24 mouse cellular contexts compared by ENCODE assay signal in genomic region chr13:103214506-103214905, GRCm38 (mm10).
A peak's percentile ranks its signal among the peaks of the same experiment; 100 is the strongest.
DNase-seq lines count a peak whose midpoint lies in the region; ATAC-seq lines count a peak whose summit lies in the region.
"Had no signal": no experiment of that assay in that cellular context is flagged by ENCODE, and none has a peak within 500 bp of the region (broad histone marks: within the 10 kb centered on the region; RNA-seq: fewer than 3 reads in every experiment).

No protein-coding gene starts in this region.

- no peak overlapping the region for H3K4me3 ChIP-seq in embryonic facial prominence, embryonic 15.5 days (replicated peaks)
- no peak overlapping the region for H3K4me3 ChIP-seq in embryonic facial prominence, embryonic 10.5 days
- no peak overlapping the region for H3K4me3 ChIP-seq in heart, embryonic 10.5 days
- H3K4me3 ChIP-seq in heart, embryonic 12.5 days = no peak overlapping the region
- H3K4me3 ChIP-seq in midbrain, embryonic 12.5 days = no peak overlapping the region
- H3K4me3 ChIP-seq in midbrain, embryonic 14.5 days (replicated peaks; ENCODE audit: low read depth, low read length) = no peak overlapping the region
- H3K4me3 ChIP-seq: embryonic facial prominence, embryonic 13.5 days; forebrain, embryonic 13.5 days; forebrain, embryonic 15.5 days had no signal

- peak; percentile 24; the same call in 1 of the 2 replicates for ATAC-seq in embryonic facial prominence, embryonic 15.5 days (ENCODE audit: insufficient number of reproducible peaks, low FRiP score, low TSS enrichment, low read depth)
- ATAC-seq in heart, embryonic 12.5 days (ENCODE audit: insufficient number of reproducible peaks, low FRiP score) = no peak
- ATAC-seq in midbrain, embryonic 12.5 days (ENCODE audit: low FRiP score, low read depth) = 0 out of 2 replicates have a peak, but pooled peaks have one; percentile 12
- ATAC-seq in midbrain, embryonic 14.5 days (ENCODE audit: low FRiP score, low TSS enrichment) = no peak
- ATAC-seq: activated CD4-positive, CD25-positive, alpha-beta regulatory T cell, adult 4 months; CD4-positive, CD25-positive, alpha-beta regulatory T cell, adult 4 months; forebrain, embryonic 13.5 days; forebrain, embryonic 15.5 days; forebrain, postnatal 0 days; Patski had no signal

- 83% methylated on average over 3 of the region's 3 CpGs for WGBS in embryonic facial prominence, embryonic 15.5 days
- WGBS in embryonic facial prominence, embryonic 10.5 days = 82% methylated on average over 3 of the region's 3 CpGs
- WGBS in heart, embryonic 10.5 days = 63% methylated on average over 2 of the region's 3 CpGs
- 60% methylated on average over 3 of the region's 3 CpGs for WGBS in heart, embryonic 12.5 days
- 91% methylated on average over 2 of the region's 3 CpGs for WGBS in midbrain, embryonic 12.5 days
- 93% methylated on average over 3 of the region's 3 CpGs for WGBS in midbrain, embryonic 14.5 days

- no peak overlapping the region for H3K9ac ChIP-seq in embryonic facial prominence, embryonic 15.5 days
- H3K9ac ChIP-seq in heart, embryonic 12.5 days = no peak overlapping the region
- no peak overlapping the region for H3K9ac ChIP-seq in midbrain, embryonic 12.5 days (replicated peaks)
- no peak overlapping the region for H3K9ac ChIP-seq in midbrain, embryonic 14.5 days (replicated peaks; ENCODE audit: low read length)
- H3K9ac ChIP-seq: embryonic facial prominence, embryonic 13.5 days; forebrain, embryonic 13.5 days; forebrain, embryonic 15.5 days; forebrain, postnatal 0 days had no signal

- H3K9me3 ChIP-seq in embryonic facial prominence, embryonic 15.5 days (replicated peaks) = no peaks in the 10 kb centered on the region
- no peaks in the 10 kb centered on the region for H3K9me3 ChIP-seq in embryonic facial prominence, embryonic 10.5 days
- no peaks in the 10 kb centered on the region for H3K9me3 ChIP-seq in heart, embryonic 10.5 days
- H3K9me3 ChIP-seq in heart, embryonic 12.5 days (replicated peaks) = no peaks in the 10 kb centered on the region
- no peaks in the 10 kb centered on the region for H3K9me3 ChIP-seq in midbrain, embryonic 12.5 days
- no peaks in the 10 kb centered on the region for H3K9me3 ChIP-seq in midbrain, embryonic 14.5 days (ENCODE audit: control insufficient read depth, low read length)
- H3K9me3 ChIP-seq: embryonic facial prominence, embryonic 13.5 days; forebrain, embryonic 13.5 days; forebrain, embryonic 15.5 days; G1E had no signal

- no peak for DNase-seq in embryonic facial prominence, embryonic 10.5 days (ENCODE audit: low spot score)
- DNase-seq in heart, embryonic 10.5 days (ENCODE audit: low spot score) = peak; percentile 63
- DNase-seq in midbrain, embryonic 14.5 days = no peak
- DNase-seq: adrenal gland, adult 8-10 months; adrenal gland, postnatal 14 days; adrenal gland, postnatal 36 days; B cell, adult 2 months; cerebellum, adult 11-12 months; cerebellum, adult 2 months; cerebellum, adult 9-10 months; cerebellum, postnatal 10 days; cerebellum, postnatal 25 days; forebrain, postnatal 0 days had no signal

- peaks cover 11% of the 10 kb centered on the region; the same call in 1 of the 2 replicates for H3K4me1 ChIP-seq in embryonic facial prominence, embryonic 15.5 days
- H3K4me1 ChIP-seq in embryonic facial prominence, embryonic 10.5 days = peaks cover 9% of the 10 kb centered on the region
- H3K4me1 ChIP-seq in heart, embryonic 10.5 days = peaks cover 10% of the 10 kb centered on the region
- H3K4me1 ChIP-seq in heart, embryonic 12.5 days (replicated peaks) = peaks cover 13% of the 10 kb centered on the region
- no peaks in the 10 kb centered on the region for H3K4me1 ChIP-seq in midbrain, embryonic 12.5 days
- H3K4me1 ChIP-seq in midbrain, embryonic 14.5 days (ENCODE audit: control insufficient read depth, insufficient read depth, low read length) = no peaks in the 10 kb centered on the region
- H3K4me1 ChIP-seq: forebrain, embryonic 13.5 days; forebrain, embryonic 15.5 days had no signal

- no peaks in the 10 kb centered on the region for H3K36me3 ChIP-seq in embryonic facial prominence, embryonic 15.5 days
- H3K36me3 ChIP-seq in embryonic facial prominence, embryonic 10.5 days (replicated peaks) = no peaks in the 10 kb centered on the region
- no peaks in the 10 kb centered on the region for H3K36me3 ChIP-seq in heart, embryonic 10.5 days
- no peaks in the 10 kb centered on the region for H3K36me3 ChIP-seq in heart, embryonic 12.5 days
- no peaks in the 10 kb centered on the region for H3K36me3 ChIP-seq in midbrain, embryonic 12.5 days
- H3K36me3 ChIP-seq in midbrain, embryonic 14.5 days (ENCODE audit: control insufficient read depth, insufficient read depth, low read length) = no peaks in the 10 kb centered on the region
- H3K36me3 ChIP-seq: embryonic facial prominence, embryonic 13.5 days; forebrain, embryonic 15.5 days; G1E had no signal

- no peak overlapping the region for H3K27ac ChIP-seq in embryonic facial prominence, embryonic 15.5 days (replicated peaks)
- H3K27ac ChIP-seq in embryonic facial prominence, embryonic 10.5 days (replicated peaks) = no peak overlapping the region
- no peak overlapping the region for H3K27ac ChIP-seq in heart, embryonic 10.5 days
- H3K27ac ChIP-seq in heart, embryonic 12.5 days (ENCODE audit: poor library complexity, severe bottlenecking) = no peak overlapping the region
- no peak overlapping the region for H3K27ac ChIP-seq in midbrain, embryonic 12.5 days (replicated peaks)
- no peak overlapping the region for H3K27ac ChIP-seq in midbrain, embryonic 14.5 days (replicated peaks; ENCODE audit: low read depth, low read length)
- H3K27ac ChIP-seq: embryonic facial prominence, embryonic 13.5 days; forebrain, embryonic 13.5 days; forebrain, embryonic 15.5 days had no signal

- no peaks in the 10 kb centered on the region for H3K27me3 ChIP-seq in embryonic facial prominence, embryonic 15.5 days
- H3K27me3 ChIP-seq in embryonic facial prominence, embryonic 10.5 days (replicated peaks; ENCODE audit: low read depth, poor library complexity, severe bottlenecking) = no peaks in the 10 kb centered on the region
- no peaks in the 10 kb centered on the region for H3K27me3 ChIP-seq in heart, embryonic 10.5 days (ENCODE audit: insufficient read depth, poor library complexity, severe bottlenecking)
- no peaks in the 10 kb centered on the region for H3K27me3 ChIP-seq in heart, embryonic 12.5 days (replicated peaks)
- no peaks in the 10 kb centered on the region for H3K27me3 ChIP-seq in midbrain, embryonic 12.5 days
- H3K27me3 ChIP-seq in midbrain, embryonic 14.5 days (ENCODE audit: control insufficient read depth, insufficient read depth, low read length) = no peaks in the 10 kb centered on the region
- H3K27me3 ChIP-seq: CH12.LX; embryonic facial prominence, embryonic 13.5 days; forebrain, embryonic 13.5 days; forebrain, embryonic 15.5 days; Patski had no signal

- no peak overlapping the region for H3K4me2 ChIP-seq in embryonic facial prominence, embryonic 15.5 days (replicated peaks)
- no peak overlapping the region for H3K4me2 ChIP-seq in heart, embryonic 12.5 days
- H3K4me2 ChIP-seq in midbrain, embryonic 12.5 days (replicated peaks) = no peak overlapping the region
- no peak overlapping the region for H3K4me2 ChIP-seq in midbrain, embryonic 14.5 days (ENCODE audit: low read length)
- H3K4me2 ChIP-seq: embryonic facial prominence, embryonic 13.5 days; forebrain, embryonic 13.5 days; forebrain, embryonic 15.5 days had no signal

Comparison
In these comparisons a context has a peak if more than half of its experiments do, and no peak if none do; other contexts are left out.
1. ATAC-seq: peak in embryonic facial prominence, embryonic 15.5 days (single experiment) and midbrain, embryonic 12.5 days (single experiment); none in heart, embryonic 12.5 days (single experiment) and midbrain, embryonic 14.5 days (single experiment).